Mouse (Mus musculus) limb, embryonic 15.5 days (tissue): ENCODE measurements at regions not wholly inside any gene's neighbourhood (a gene's known extent, or its start where the extent isn't known, plus 50 kb on each side); places are given as distances from the start of the nearest gene placed in this dataset.

Experiments used
- ATAC-seq: fragments of 200-750 bp; cut with Nextera tagmentation; 2 replicates; pipeline ENCODE4 v1.8.0; 2017; ENCODE audit warnings: low read depth, moderate TSS enrichment; ENCODE audit not compliant: insufficient number of reproducible peaks, low FRiP score, low TSS enrichment
- H3K27ac ChIP-seq: fragments of 300-500 bp; sonication (generic); 2 replicates; pipeline ENCODE4 v1.5.1; 2015; ENCODE audit warnings: moderate library complexity, mild to moderate bottlenecking, inconsistent platforms
- H3K27me3 ChIP-seq: fragments of 300-500 bp; sonication (generic); 2 replicates; pipeline ENCODE4 v1.6.1; 2015; ENCODE audit warnings: inconsistent platforms
- H3K36me3 ChIP-seq: fragments of 300-500 bp; sonication (generic); 2 replicates; pipeline ENCODE4 v1.6.1; 2015; ENCODE audit warnings: inconsistent platforms
- H3K4me1 ChIP-seq: fragments of 300-500 bp; sonication (generic); 2 replicates; pipeline ENCODE4 v1.6.1; 2015; ENCODE audit warnings: inconsistent platforms
- H3K4me2 ChIP-seq: fragments of 300-500 bp; sonication (generic); 2 replicates; pipeline ENCODE4 v1.6.1; 2015; ENCODE audit warnings: mild to moderate bottlenecking, inconsistent platforms
- H3K4me3 ChIP-seq: fragments of 300-500 bp; sonication (generic); 2 replicates; pipeline ENCODE4 v1.5.1; 2015; ENCODE audit warnings: mild to moderate bottlenecking, inconsistent platforms
- H3K9ac ChIP-seq: fragments of 300-500 bp; sonication (generic); 2 replicates; pipeline ENCODE4 v1.6.1; 2015; ENCODE audit warnings: inconsistent platforms
- H3K9me3 ChIP-seq: fragments of 300-500 bp; sonication (generic); 2 replicates; pipeline ENCODE4 v1.6.1; 2016; ENCODE audit warnings: inconsistent platforms
- WGBS: fragments of 180-500 bp; shearing (Covaris S2); methylation state at CpG from one replicate; pipeline ENCODE4 v1.1.7; 2015; 5-methylcytosine and 5-hydroxymethylcytosine counted together

GRCm38 (mm10) chr5:17064565-17064964 lies 273.0 kb downstream of the Gm28710 start:
- no peak overlapping the region for H3K9ac ChIP-seq
- 98% methylated on average over 8 of the region's 8 CpGs for WGBS
- H3K4me3 ChIP-seq: no peak overlapping the region
- no peaks in the 10 kb centered on the region for H3K27me3 ChIP-seq
- H3K9me3 ChIP-seq: no peaks in the 10 kb centered on the region; the same call in 1 of the 2 replicates
- ATAC-seq: no peak
- H3K27ac ChIP-seq: no peak overlapping the region
- no peaks in the 10 kb centered on the region for H3K4me1 ChIP-seq
- no peaks in the 10 kb centered on the region for H3K36me3 ChIP-seq
- H3K4me2 ChIP-seq: no peak overlapping the region

GRCm38 (mm10) chr5:17080405-17080804 lies 288.8 kb downstream of the Gm28710 start:
- ATAC-seq: no peak
- H3K27ac ChIP-seq: no peak overlapping the region
- H3K9ac ChIP-seq: no peak overlapping the region
- WGBS: 32% methylated on average over 1 of the region's 1 CpGs
- no peaks in the 10 kb centered on the region for H3K27me3 ChIP-seq
- no peaks in the 10 kb centered on the region for H3K9me3 ChIP-seq
- no peak overlapping the region for H3K4me2 ChIP-seq
- no peaks in the 10 kb centered on the region for H3K4me1 ChIP-seq
- H3K4me3 ChIP-seq: no peak overlapping the region
- no peaks in the 10 kb centered on the region for H3K36me3 ChIP-seq

GRCm38 (mm10) chr5:17111556-17111955 lies 261.4 kb upstream of the Speer4f2 start:
- no peak for ATAC-seq
- Histone ChIP-seq H3K9ac (no peak overlapping the region), H3K4me3 (no peak overlapping the region), H3K4me1 (0 out of 2 replicates have a peak, but pooled peaks cover 2% of the 10 kb centered on the region), H3K27me3 (no peaks in the 10 kb centered on the region), H3K4me2 (no peak overlapping the region), H3K27ac (no peak overlapping the region), H3K9me3 (no peaks in the 10 kb centered on the region), H3K36me3 (no peaks in the 10 kb centered on the region)
- 83% methylated on average over 1 of the region's 1 CpGs for WGBS

- Histone ChIP-seq H3K4me1 (0 out of 2 replicates have a peak, but pooled peaks cover 2% of the 10 kb centered on the region), H3K27me3 (no peaks in the 10 kb centered on the region), H3K9me3 (no peaks in the 10 kb centered on the region), H3K4me2 (no peak overlapping the region), H3K4me3 (no peak overlapping the region), H3K36me3 (no peaks in the 10 kb centered on the region), H3K27ac (no peak overlapping the region), H3K9ac (no peak overlapping the region)
- 25% methylated on average over 2 of the region's 2 CpGs for WGBS
- no peak for ATAC-seq
These were observed 261.0 kb upstream of the Speer4f2 start for GRCm38 (mm10) chr5:17112026-17112425.

DNA sequence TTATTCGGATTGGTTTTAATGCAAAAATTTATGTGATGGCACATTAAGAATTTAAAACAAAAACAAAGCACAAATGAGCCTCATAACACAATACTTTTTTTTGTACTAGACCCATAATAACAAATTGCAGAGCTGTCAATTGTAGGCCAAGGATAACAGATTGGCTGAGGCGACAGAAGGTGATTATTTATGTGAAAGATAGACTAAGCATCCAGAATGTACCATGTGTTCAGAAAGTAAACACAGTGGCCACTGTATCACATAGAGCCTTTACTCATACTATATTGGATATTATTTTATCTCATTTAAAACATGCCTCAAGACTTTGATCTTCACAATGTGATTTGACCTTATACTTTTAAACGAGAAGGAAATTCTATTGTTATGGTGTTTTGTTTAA lies 257.9 kb upstream of the Speer4f2 start:
- Histone ChIP-seq H3K4me2 (no peak overlapping the region), H3K9ac (no peak overlapping the region), H3K4me1 (0 out of 2 replicates have a peak, but pooled peaks cover 2% of the 10 kb centered on the region), H3K9me3 (no peaks in the 10 kb centered on the region), H3K36me3 (no peaks in the 10 kb centered on the region), H3K27ac (no peak overlapping the region), H3K27me3 (no peaks in the 10 kb centered on the region), H3K4me3 (no peak overlapping the region)
- ATAC-seq: no peak
- WGBS: 78% methylated on average over 3 of the region's 3 CpGs

- Histone ChIP-seq H3K36me3 (no peaks in the 10 kb centered on the region), H3K9me3 (no peaks in the 10 kb centered on the region), H3K4me3 (no peak overlapping the region), H3K27me3 (no peaks in the 10 kb centered on the region), H3K4me2 (no peak overlapping the region), H3K9ac (no peak overlapping the region), H3K4me1 (0 out of 2 replicates have a peak, but pooled peaks cover under 1% of the 10 kb centered on the region), H3K27ac (no peak overlapping the region)
- ATAC-seq: no peak
- 38% methylated on average over 3 of the region's 3 CpGs for WGBS
These were observed 256.9 kb upstream of the Speer4f2 start for GRCm38 (mm10) chr5:17116072-17116471.

DNA sequence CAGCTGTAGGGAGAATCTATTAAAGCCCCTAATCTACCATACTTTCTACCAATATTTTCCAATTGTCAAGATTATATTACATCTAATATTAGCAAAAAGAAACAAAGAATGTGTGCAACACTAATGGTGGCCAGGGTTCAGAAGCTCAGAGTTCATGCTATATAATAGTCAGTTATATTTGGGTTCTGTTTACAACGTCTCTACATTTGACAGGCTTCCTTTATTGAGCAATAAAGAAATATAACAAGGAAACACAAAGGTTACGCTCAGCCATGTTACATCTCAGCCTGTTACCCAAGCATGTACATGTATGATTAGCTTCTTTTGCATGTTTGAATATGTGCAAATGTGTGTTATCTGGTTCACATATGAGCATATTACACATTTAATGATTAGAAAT lies 247.7 kb upstream of the Speer4f2 start:
- H3K27ac ChIP-seq: no peak overlapping the region
- no peaks in the 10 kb centered on the region for H3K9me3 ChIP-seq
- no peaks in the 10 kb centered on the region for H3K27me3 ChIP-seq
- no peaks in the 10 kb centered on the region for H3K36me3 ChIP-seq
- no peak overlapping the region for H3K9ac ChIP-seq
- WGBS: 61% methylated on average over 2 of the region's 2 CpGs
- no peak overlapping the region for H3K4me2 ChIP-seq
- H3K4me1 ChIP-seq: no peaks in the 10 kb centered on the region
- no peak for ATAC-seq
- H3K4me3 ChIP-seq: no peak overlapping the region

DNA sequence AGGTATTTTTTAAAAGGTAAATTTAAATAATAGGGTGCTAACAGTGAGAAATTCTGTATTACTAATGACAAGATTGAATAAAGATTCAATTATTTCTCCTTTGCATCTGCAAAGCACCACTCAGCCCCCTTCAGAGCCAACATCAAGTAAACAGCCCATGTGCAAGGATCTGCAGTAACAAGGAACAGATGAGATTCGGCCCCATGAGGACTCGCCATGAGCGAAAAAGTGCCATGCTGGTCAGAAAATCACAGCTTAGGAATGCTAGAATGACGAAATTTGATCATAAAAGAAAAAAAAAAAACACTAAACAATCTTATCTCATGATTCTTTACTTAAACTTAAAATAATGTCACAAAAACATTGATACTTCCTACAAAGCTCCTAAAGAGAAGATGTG lies 245.5 kb upstream of the Speer4f2 start:
- Histone ChIP-seq H3K27ac (no peak overlapping the region), H3K27me3 (no peaks in the 10 kb centered on the region), H3K4me1 (no peaks in the 10 kb centered on the region), H3K9ac (no peak overlapping the region), H3K4me3 (no peak overlapping the region), H3K36me3 (no peaks in the 10 kb centered on the region), H3K4me2 (no peak overlapping the region), H3K9me3 (no peaks in the 10 kb centered on the region)
- WGBS: 46% methylated on average over 4 of the region's 4 CpGs
- no peak for ATAC-seq

DNA sequence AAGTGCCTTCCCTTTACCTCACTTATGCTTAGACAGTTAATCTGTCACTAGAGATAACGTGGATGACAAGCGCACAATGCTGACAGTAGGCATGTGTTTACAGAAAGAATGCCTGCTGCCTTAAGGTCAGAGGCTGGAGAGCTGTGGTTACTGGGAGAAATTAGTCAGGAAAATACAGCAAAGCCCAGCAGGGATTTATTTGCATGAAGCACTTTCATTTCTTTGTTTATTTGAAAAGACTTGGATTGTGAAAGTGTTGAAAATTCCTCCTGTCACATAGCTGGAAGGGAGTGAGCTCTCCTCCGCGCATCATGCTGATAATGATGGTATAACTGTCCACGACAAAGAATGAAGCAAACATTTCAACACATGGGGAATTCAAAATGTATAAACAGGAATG lies 237.5 kb upstream of the Speer4f2 start:
- Histone ChIP-seq H3K9ac (no peak overlapping the region), H3K27ac (no peak overlapping the region), H3K4me3 (no peak overlapping the region), H3K36me3 (no peaks in the 10 kb centered on the region), H3K4me1 (no peaks in the 10 kb centered on the region), H3K27me3 (no peaks in the 10 kb centered on the region), H3K9me3 (no peaks in the 10 kb centered on the region), H3K4me2 (no peak overlapping the region)
- 71% methylated on average over 5 of the region's 5 CpGs for WGBS
- no peak for ATAC-seq

DNA sequence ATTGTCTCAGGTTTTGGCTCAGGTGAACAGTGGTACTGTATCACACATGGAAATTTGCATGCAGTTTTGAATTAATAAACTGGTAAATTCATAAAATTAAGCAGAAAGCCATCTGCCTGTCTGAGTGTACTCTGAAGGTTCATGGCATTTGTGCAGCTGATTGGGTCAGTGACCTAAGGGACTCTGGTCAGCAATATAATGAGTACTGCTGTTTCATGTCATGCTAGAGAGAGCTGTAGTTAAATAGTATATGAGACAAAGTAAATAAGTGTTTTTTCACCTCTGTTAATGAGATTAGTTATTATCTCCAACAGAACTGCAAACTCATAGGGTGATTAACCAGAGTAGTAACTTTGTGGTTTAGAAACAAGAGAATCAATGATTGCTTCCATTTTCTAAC lies 231.4 kb upstream of the Speer4f2 start:
- H3K36me3 ChIP-seq: no peaks in the 10 kb centered on the region
- H3K4me1 ChIP-seq: no peaks in the 10 kb centered on the region
- H3K4me3 ChIP-seq: no peak overlapping the region

GRCm38 (mm10) chr5:17174562-17174961 lies 198.4 kb upstream of the Speer4f2 start:
- WGBS: 82% methylated on average over 2 of the region's 2 CpGs

More for the DNA sequence above, 231.4 kb upstream of the Speer4f2 start:
- Histone ChIP-seq H3K4me2 (no peak overlapping the region), H3K27me3 (no peaks in the 10 kb centered on the region), H3K27ac (no peak overlapping the region), H3K9me3 (no peaks in the 10 kb centered on the region), H3K9ac (no peak overlapping the region)
- ATAC-seq: no peak

DNA sequence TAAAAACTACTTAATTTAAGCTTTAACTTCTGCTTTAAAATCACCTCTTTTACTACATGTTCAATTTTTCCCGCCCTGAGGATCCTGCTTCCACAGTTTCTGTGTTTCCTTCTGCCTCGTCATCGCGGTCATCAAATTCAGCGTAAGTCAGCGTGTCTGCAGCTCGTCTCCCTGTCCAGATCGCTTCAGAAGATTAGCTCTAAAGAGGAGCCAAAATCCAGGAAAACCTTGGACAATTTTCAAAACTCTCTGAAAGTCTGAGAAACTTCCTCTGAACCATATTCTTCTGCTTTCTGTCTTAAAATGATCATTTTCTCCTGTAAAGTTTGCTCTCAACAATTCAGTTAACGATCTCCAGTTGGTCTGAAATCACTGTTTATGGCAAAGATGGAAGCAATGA lies 196.2 kb upstream of the Speer4f2 start:
- H3K27ac ChIP-seq: 0 out of 2 replicates have a peak overlapping the region, but pooled peaks have one; percentile 17
- H3K9me3 ChIP-seq: no peaks in the 10 kb centered on the region
- no peak for ATAC-seq
- no peak overlapping the region for H3K4me3 ChIP-seq
- no peak overlapping the region for H3K9ac ChIP-seq
- H3K4me2 ChIP-seq: 0 out of 2 replicates have a peak overlapping the region, but pooled peaks have one; percentile 5
- WGBS: 47% methylated on average over 9 of the region's 9 CpGs
- no peaks in the 10 kb centered on the region for H3K4me1 ChIP-seq
- H3K36me3 ChIP-seq: no peaks in the 10 kb centered on the region
- no peaks in the 10 kb centered on the region for H3K27me3 ChIP-seq

More at GRCm38 (mm10) chr5:17174562-17174961, 198.4 kb upstream of the Speer4f2 start:
- Histone ChIP-seq H3K9me3 (no peaks in the 10 kb centered on the region), H3K4me2 (no peak overlapping the region), H3K27me3 (no peaks in the 10 kb centered on the region), H3K4me3 (no peak overlapping the region), H3K4me1 (no peaks in the 10 kb centered on the region), H3K9ac (no peak overlapping the region), H3K27ac (no peak overlapping the region), H3K36me3 (no peaks in the 10 kb centered on the region)
- ATAC-seq: no peak
